Mouse (Mus musculus) frontal cortex, postnatal 25 days (tissue): Measurements from ENCODE around the gene Gm13698.
A peak's percentile ranks its signal among the peaks of the same experiment; 100 is the strongest.
"Not testable (repeated sequence)": the region's sequence is repeated elsewhere in the genome, so short reads cannot be mapped to it uniquely, and the experiment has no call there.

Experiments
- DNase-seq, 2 experiments: peaks; one replicate each; pipeline ENCODE4 v3.0.0; 2022; ENCODE audit warnings: low spot score in 2 of 2

Gm13698 gene

DNA sequence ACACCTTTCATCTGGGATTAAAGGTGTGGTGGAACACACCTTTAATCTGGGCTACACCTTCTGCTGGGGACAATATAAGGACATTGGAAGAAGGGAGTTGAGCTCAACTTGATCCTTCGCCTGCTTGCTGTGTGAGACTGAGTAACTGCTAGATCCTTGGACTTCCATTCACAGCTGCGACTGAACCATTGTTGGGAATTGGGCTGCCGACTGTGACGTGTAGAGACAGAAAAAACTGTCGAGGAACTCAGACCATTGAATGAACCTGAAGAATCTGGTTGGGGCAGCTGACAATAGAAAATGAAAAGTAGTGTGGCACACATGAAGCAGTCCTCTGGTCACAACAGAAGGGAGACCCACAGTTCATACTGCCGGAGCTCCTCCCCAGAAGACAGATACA, at the start of gene Gm13698:
Gene Gm13698 (plus strand): TSS at position 301 of the 400 bp plus-strand sequence.
- DNase-seq = not testable (repeated sequence)

DNA sequence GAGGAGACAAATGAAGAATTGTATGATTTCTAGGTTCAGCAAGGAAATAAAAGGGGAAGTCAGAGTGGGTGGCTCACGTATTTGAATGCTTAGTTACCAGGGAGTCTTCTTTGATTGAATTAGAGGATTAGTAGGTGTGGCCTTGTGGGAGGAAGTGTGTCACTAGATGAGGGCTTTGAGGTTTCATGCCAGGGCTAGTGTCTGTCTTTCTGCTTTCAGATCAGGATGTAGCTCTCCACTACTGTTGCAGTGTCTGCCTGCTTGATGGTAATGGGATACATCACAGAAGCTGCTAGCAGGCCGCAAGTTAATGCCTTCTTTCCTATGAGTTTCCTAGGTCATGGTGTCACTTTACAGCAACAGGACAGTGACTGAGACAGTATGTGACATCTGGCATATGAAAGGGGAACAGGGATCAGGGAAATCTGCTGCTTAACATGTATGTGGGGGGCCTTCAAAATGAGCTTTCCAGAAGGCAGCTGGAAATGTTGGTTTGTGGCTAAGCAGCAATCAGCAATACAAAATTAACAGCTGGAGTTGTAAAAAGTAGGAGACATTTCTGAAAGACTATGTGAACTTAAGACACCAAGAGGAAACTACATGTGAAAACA, 25.9 kb upstream of the Gm13698 start:
- DNase-seq = no peak

DNA sequence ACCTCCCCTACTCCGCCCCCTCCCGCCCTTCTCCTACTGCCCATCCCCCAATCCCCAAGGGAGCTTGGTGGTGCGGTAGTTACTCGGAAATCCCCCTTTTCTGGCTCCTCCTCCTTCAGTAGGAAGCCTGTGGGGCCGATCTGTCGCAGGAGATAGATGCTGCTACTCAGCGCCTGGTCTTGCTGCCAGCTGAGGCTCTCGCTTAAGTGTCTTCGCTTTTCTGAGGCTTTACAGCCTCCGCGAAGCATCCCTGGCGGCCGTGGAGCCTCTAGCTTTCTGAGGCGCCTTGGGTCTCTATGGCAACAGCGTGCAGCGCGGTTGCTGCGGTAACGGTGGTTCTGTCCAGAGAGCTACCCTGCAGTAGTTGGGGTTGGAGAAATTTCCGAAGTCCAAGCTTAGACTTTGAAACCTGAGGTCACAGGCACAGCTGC, 14.5 kb upstream of the Gm13698 start, which contains the start of gene Zswim2:
Gene Zswim2 (minus strand): TSS at position 298 of the 431 bp plus-strand sequence.
- DNase-seq = peak; percentile 85 to 86

DNA sequence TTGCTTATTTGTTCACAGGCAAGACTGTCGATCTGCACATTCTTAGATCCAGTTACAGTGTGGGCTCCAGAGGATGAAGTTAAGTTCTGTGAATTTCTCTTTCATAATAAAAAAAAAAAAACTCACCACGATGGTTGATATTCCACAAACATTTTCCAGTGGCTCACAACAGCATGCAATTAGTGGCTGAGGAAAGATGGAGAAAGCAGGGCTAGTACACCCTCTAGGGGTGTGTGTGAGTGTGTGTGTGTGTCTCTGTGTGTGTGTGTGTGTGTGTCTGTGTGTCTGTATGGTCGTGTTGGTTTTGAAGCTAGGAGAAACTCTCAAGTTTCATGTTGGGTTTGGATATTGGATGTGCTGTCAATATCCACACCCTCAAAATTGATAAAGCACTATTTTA, 14.1 kb upstream of the Gm13698 start:
- no peak for DNase-seq

DNA sequence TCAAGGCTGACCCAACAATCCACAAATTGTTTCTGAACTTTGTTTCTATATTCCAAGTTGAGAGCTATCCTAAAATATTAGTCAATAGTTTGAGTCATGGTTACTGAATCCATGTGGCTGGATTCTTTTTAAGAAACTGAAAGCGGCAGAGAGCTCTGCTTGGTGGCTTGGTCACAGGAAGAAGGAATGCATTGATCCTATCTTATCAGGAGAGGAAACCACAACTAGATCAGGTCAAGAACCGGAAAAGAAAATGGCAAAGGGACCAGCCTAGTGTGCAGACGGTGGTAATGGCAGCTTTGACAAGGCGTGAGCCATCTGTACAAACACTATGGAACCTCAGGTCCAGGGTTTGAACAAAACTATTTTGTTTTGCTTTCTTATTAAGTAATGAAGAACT, 13.7 kb upstream of the Gm13698 start:
- DNase-seq = no peak

DNA sequence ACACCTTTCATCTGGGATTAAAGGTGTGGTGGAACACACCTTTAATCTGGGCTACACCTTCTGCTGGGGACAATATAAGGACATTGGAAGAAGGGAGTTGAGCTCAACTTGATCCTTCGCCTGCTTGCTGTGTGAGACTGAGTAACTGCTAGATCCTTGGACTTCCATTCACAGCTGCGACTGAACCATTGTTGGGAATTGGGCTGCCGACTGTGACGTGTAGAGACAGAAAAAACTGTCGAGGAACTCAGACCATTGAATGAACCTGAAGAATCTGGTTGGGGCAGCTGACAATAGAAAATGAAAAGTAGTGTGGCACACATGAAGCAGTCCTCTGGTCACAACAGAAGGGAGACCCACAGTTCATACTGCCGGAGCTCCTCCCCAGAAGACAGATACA, 5.7 kb downstream of the Gm13698 start, which contains the start of gene Gm13693:
Gene Gm13693 (plus strand): TSS at position 301 of the 400 bp plus-strand sequence.
- DNase-seq = not testable (repeated sequence)

DNA sequence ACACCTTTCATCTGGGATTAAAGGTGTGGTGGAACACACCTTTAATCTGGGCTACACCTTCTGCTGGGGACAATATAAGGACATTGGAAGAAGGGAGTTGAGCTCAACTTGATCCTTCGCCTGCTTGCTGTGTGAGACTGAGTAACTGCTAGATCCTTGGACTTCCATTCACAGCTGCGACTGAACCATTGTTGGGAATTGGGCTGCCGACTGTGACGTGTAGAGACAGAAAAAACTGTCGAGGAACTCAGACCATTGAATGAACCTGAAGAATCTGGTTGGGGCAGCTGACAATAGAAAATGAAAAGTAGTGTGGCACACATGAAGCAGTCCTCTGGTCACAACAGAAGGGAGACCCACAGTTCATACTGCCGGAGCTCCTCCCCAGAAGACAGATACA, 11.5 kb downstream of the Gm13698 start, which contains the start of gene Gm13695:
Gene Gm13695 (plus strand): TSS at position 301 of the 400 bp plus-strand sequence.
- DNase-seq = not testable (repeated sequence)

DNA sequence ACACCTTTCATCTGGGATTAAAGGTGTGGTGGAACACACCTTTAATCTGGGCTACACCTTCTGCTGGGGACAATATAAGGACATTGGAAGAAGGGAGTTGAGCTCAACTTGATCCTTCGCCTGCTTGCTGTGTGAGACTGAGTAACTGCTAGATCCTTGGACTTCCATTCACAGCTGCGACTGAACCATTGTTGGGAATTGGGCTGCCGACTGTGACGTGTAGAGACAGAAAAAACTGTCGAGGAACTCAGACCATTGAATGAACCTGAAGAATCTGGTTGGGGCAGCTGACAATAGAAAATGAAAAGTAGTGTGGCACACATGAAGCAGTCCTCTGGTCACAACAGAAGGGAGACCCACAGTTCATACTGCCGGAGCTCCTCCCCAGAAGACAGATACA, 17.3 kb downstream of the Gm13698 start, which contains the start of gene Gm13696:
Gene Gm13696 (plus strand): TSS at position 301 of the 400 bp plus-strand sequence.
- not testable (repeated sequence) for DNase-seq

DNA sequence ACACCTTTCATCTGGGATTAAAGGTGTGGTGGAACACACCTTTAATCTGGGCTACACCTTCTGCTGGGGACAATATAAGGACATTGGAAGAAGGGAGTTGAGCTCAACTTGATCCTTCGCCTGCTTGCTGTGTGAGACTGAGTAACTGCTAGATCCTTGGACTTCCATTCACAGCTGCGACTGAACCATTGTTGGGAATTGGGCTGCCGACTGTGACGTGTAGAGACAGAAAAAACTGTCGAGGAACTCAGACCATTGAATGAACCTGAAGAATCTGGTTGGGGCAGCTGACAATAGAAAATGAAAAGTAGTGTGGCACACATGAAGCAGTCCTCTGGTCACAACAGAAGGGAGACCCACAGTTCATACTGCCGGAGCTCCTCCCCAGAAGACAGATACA, 23.1 kb downstream of the Gm13698 start, which contains the start of gene Gm13694:
Gene Gm13694 (plus strand): TSS at position 301 of the 400 bp plus-strand sequence.
- DNase-seq = not testable (repeated sequence)

DNA sequence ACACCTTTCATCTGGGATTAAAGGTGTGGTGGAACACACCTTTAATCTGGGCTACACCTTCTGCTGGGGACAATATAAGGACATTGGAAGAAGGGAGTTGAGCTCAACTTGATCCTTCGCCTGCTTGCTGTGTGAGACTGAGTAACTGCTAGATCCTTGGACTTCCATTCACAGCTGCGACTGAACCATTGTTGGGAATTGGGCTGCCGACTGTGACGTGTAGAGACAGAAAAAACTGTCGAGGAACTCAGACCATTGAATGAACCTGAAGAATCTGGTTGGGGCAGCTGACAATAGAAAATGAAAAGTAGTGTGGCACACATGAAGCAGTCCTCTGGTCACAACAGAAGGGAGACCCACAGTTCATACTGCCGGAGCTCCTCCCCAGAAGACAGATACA, 28.9 kb downstream of the Gm13698 start, which contains the start of gene Gm13697:
Gene Gm13697 (plus strand): TSS at position 301 of the 400 bp plus-strand sequence.
- not testable (repeated sequence) for DNase-seq

DNA sequence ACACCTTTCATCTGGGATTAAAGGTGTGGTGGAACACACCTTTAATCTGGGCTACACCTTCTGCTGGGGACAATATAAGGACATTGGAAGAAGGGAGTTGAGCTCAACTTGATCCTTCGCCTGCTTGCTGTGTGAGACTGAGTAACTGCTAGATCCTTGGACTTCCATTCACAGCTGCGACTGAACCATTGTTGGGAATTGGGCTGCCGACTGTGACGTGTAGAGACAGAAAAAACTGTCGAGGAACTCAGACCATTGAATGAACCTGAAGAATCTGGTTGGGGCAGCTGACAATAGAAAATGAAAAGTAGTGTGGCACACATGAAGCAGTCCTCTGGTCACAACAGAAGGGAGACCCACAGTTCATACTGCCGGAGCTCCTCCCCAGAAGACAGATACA, 34.8 kb downstream of the Gm13698 start, which contains the start of gene Gm13691:
Gene Gm13691 (plus strand): TSS at position 301 of the 400 bp plus-strand sequence.
- DNase-seq = not testable (repeated sequence)

DNA sequence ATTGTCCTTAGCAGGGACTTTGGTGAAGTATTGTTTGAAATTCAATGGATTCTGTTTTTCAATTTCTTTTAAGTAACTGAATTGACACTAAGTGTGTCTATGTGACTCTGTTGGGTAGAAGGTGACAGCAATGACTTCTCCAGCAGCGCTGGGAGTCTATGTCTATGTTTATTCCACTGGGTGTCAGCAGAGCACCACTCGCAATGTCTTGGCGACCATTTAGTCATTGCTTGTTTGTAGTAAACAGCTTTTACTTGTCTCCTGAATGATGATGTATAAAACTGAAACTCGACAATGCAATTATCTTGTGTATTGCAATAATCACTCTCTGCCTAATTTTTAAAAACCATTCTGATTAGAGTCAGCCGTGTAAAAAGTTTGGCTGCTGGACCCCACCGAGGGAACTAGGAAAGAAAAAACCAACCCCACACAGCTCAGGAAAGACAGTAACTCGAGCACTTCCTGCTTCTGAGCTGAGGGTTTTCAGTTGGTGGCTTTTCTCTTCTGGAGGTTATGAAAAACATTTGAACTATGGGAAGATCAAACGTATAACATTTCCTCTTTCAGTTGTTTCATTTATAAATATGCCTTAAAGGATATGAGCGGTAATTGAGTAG, 38.3 kb downstream of the Gm13698 start:
- not testable (repeated sequence) for DNase-seq

DNA sequence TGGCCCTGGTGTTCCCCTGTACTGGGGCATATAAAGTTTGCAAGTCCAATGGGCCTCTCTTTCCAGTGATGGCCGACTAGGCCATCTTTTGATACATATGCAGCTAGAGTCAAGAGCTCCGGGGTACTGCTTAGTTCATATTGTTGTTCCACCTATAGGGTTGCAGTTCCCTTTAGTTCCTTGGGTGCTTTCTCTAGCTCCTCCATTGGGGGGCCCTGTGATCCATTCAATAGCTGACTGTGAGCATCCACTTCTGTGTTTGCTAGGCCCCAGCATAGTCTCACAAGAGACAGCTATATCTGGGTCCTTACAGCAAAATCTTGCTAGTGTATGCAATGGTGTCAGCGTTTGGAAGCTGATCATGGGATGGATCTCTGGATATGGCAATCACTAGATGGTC, 39.0 kb downstream of the Gm13698 start:
- not testable (repeated sequence) for DNase-seq
